Mouse (Mus musculus) cerebellum, adult 18-20 months (tissue): ENCODE measurements around the gene Dpyd.
A peak's percentile ranks its signal among the peaks of the same experiment; 100 is the strongest.

Experiments
- DNase-seq, 2 experiments: peaks; one replicate each; pipeline ENCODE4 v3.0.0; 2021

The Dpyd gene

DNA sequence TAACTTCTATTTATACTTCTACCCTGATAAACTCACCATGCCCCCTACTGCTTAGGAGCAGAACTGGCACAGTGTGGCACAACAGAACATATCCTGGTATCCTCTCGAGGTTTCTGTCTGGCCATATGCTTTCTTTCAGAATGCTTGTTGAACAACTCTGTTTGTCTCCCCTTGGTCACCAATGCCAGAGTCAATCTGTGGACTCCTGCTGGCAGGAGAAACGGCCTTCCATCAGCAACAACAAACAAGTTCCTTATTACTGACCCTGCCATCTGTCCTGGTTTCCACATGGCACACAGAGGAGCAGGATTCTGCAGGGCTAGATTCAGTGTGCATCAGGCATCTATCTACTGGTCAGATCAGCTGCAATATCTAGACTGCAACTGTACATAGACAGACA lies 807.0 kb downstream of the Dpyd start:
- DNase-seq: peak; percentile 60 to 75

GRCm38 (mm10) chr3:119381119-119381518 lies 819.2 kb downstream of the Dpyd start:
- DNase-seq: no peak

GRCm38 (mm10) chr3:119382395-119382794 lies 820.5 kb downstream of the Dpyd start:
- no peak for DNase-seq

GRCm38 (mm10) chr3:119387332-119388105 lies 825.6 kb downstream of the Dpyd start:
- DNase-seq: peak in 1 of 2 experiments; percentile 19

GRCm38 (mm10) chr3:119397205-119397604 lies 835.3 kb downstream of the Dpyd start:
- no peak for DNase-seq

DNA sequence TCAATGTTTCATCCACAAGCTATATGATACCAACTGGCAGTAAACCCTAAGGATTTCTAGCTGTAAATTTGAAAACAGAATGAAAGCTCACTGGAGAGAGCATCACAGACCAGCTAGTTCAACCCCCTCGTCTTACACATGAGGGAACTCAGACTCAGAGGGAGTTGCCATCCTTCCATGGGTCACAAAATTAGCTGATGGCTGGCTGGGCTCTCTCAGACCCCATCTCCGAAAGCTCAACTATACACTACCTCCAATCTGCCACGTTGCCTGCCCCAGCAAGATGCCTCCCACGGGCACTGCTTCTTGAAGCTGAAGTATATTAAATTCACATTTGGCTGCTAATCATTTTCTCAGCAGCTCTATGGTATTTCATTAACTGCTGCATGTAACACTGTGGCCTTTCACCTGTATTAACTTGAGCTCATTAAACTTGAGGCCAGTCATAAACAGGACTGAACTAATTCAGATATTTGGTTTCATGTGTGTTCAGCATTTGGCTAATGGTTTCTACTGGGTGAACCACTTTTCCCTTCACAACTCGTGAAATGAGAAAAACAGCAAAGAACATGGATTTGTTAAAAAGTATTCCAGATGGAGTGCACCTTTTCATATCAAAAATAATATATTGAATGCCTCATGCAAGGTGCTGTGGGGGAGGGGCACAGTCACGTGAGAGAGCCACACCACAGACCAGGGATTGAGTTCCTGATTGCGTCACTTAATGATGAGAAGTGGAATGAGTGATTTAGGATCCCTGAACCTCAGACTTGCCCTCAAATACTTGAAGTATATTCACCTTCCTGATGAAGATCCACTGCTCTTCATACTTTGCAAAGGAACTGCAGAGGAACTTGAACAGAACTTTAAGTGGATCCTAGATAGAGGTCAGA lies 841.2 kb downstream of the Dpyd start:
- DNase-seq: no peak

DNA sequence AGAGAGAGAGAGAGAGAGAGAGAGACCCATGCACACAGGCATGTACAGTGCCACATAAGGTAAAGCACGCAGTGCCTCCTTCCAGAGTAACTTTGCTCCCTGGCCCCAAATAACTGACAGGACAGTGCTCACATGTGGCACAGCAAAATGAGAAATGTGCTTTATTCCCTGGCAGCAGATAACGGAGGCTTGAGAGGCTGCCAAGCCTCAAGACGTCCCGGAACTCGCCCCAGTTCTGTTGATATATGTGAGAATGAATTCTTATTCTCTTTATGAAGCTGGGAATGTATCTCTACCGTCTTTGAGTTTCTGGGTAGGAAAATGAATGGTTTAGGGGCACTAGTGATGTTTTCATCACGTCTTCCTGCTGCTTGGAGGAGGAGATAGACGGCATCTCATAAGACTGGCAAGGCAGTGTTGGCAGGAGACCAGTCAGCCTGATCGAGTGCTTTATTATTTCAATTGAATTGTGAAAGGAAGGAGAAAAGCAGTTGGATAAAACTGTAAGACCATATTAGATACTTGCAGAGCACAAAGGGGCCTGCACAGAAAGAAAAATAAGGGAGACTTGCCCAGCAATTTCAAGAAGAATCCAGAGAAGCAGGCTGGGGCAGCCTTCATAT lies 857.3 kb downstream of the Dpyd start:
- DNase-seq: no peak

DNA sequence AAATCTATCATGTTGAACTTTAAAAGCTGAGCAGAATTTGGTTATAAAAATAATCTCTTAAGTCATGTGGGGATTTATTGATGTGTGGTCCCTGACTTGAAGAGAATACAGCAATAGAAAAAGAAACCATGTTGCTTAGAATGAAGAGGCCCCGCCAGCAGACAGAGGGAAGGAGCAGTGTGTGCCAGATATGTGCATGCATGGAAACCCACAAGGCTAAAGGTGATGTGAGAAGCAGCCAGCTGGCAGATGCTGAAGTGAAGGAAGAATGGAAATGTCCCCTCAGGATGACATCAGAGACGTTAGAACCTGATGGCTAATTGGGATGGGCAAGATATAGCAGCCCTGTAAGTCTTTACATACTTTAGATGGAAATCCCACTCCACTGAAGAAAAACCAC lies 857.8 kb downstream of the Dpyd start:
- DNase-seq: no peak

DNA sequence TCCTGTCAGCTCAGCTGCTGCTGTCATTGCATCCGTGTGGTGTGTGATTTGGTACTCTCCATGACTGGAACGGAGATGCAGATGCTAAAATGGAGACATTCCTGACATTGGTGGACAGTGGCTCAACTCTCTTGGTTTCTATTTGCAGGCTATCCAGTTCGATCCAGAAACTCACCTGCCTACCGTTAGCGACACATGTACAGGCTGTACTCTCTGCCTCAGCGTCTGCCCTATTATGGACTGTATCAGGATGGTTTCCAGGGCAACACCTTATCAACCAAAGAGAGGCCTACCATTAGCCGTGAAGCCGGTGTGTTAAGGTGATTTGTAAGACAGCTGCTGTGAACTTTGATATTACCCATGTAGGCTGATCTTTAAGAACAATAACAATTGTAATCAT lies 869.4 kb downstream of the Dpyd start:
- DNase-seq: no peak

GRCm38 (mm10) chr3:119431757-119432156 lies 869.8 kb downstream of the Dpyd start:
- no peak for DNase-seq

- no peak for DNase-seq
Measured at GRCm38 (mm10) chr3:119447559-119447958, 885.6 kb downstream of the Dpyd start.

- DNase-seq: no peak
Measured at GRCm38 (mm10) chr3:119464073-119464472, 902.1 kb downstream of the Dpyd start.

GRCm38 (mm10) chr3:119464479-119464878 lies 902.5 kb downstream of the Dpyd start:
- DNase-seq: no peak

GRCm38 (mm10) chr3:119467723-119468122 lies 905.8 kb downstream of the Dpyd start:
- DNase-seq: no peak
